Mouse (Mus musculus) urinary bladder, postnatal 14 days (tissue): Measurements from ENCODE around the gene Htr2c.

Experiments used
- DNase-seq: peaks from one replicate; pipeline ENCODE4 v3.0.0; 2021; ENCODE audit warnings: low spot score

The Htr2c gene

DNA sequence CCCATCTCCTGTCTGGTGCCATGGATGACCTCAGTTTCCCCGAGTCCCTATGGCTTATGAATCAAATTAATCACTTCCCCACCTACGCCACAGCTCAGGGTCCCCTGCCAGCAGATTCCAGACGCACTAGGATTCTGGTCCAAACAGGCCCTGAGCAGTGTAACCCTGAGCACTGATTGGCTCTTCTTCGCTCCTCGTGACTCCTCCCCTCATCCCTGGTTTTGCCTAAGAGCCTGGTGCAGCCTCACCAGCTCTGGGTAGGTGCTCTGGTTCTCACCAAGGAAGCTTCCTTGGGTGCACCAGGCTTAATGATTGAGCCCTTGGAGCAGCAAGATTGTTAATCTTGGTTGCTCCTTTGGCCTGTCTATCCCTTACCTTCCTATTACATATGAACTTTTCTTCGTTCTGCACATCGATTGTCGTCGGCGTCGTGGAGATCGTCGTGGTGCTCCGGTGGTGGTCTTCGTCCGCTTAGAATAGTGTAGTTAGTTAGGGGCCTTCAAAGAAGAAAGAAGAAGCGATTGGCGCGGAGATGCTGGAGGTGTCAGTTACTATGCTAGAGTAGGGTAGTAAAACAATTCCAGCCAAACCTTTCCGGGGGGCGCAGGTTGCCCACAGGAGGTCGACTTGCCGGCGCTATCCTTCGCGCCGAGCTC lies at the start of gene Htr2c:
Htr2c (plus strand) TSS at position 256 of the 656 bp plus-strand sequence.
- DNase-seq = no peak

DNA sequence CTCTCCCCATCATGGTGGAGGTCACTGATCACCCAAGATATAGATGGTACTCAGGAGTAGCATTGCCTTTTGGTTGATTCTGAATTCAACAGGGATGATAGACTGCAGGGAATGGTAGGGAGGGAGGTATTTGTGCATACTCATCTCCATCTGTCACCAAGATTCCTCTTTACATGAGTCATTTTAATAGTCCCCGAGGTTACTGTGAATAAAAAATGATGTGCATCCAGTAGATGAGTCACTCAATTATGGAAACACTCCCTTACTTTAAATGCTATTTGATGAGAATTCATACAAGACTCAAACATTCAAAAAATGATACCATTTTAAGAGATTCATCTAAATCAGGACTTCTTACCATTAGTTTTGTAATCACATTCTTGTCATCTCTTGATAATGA lies 34.1 kb upstream of the Htr2c start:
- DNase-seq = no peak

DNA sequence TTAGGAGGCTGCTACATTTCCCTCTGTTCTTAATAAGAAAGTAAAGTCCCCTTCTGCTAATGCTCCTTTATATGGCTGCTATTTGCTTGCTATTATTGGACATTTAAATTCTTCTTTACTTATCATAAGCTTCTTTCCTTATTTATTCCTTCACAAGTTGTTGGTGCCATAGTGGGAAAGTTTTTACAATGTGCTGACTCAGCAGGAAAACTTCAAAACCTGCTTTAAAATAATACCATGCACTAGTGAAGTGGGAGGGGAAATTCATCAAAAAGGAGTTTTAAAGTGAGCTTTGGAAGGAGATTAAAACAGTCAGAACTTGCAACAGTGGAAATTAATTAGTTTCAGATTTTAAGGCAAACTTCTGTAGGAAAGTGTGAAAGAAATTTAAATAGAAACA lies 26.0 kb upstream of the Htr2c start:
- no peak for DNase-seq

DNA sequence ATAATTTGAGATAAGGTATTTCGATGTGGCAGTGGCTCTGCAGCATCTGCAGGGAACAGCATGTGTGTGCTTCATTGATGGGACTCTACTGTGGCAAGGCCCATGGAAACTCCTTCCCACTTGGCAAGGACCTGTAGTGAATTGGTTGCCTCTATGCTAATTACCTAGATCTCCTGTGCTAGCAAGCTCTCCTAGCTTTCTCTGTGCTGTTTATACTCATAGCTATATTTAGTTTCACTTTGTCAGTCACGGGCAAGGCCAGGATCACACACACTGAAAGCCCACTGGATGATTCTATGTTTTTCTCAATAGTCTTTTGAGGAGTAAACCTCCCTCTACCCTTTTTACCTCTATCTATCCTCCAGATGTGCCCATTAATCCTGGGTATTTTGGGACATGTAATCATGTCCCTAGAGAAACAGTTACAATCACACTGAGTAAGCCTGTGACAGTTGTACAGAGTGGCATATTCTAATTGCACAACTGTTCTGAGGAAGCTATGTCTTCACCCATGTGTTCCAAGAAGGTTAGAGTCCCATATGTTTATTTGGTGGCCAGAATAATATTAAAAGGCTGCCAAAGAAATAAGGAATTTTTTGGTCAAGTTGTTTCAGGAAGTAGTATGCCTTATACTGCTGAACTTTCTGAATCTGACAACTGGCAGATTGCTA lies 16.0 kb upstream of the Htr2c start:
- no peak for DNase-seq

DNA sequence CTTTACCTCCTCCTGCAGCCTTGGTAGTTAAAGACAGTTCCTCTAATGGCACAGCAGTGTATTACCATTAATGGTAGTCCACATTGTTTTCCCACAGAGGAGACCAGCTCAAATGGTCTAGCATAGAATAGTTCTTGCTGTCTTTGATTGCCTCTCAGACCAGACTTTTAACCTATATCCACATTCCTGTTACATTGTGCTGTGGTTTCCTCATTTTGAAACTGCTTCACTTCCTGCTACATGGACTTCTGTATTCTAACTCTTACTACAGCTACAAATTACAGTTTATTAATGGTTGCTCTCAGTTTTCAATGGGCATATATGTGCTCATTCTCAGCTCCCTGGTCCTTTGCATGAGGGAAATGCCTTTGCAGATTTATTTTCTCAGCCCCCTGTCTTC lies 15.3 kb upstream of the Htr2c start:
- no peak for DNase-seq

DNA sequence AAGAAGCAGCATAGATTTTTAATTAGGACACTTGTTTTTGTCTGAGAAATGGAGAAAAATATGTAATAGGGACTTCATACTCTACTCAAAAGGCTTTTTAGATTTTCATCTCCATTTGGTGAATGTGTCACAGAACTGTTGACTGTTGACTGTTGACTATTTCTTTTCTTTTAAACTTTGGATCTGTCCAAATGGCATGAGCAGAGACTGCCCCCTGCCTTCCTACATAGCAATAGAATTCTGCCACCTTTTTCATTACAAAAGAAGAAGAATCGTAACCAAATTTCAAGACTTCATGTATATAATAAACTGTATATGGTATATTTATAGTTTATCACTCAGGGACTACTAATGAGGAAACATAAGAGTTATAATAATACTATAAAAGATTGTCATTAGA lies 3.7 kb upstream of the Htr2c start:
- DNase-seq = no peak

DNA sequence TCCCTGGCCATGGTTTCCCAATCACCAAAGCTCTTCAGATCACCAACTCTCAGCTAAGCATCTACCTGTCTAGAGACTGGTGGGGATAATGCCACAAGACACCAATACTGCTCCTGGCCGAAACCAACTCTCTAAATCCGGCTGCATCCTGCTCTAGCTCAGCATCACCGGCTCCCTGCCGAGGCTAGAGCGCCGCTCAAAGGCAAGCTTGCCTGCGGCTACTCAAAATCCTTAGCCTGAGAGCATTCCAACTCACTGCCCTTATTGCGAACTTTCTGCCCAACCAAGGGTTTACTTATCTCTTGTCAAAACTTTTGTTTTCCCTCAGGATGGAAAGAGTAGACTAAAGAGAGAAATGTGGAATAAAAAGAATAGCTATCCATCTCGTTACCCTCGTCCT lies 2.4 kb upstream of the Htr2c start:
- no peak for DNase-seq

DNA sequence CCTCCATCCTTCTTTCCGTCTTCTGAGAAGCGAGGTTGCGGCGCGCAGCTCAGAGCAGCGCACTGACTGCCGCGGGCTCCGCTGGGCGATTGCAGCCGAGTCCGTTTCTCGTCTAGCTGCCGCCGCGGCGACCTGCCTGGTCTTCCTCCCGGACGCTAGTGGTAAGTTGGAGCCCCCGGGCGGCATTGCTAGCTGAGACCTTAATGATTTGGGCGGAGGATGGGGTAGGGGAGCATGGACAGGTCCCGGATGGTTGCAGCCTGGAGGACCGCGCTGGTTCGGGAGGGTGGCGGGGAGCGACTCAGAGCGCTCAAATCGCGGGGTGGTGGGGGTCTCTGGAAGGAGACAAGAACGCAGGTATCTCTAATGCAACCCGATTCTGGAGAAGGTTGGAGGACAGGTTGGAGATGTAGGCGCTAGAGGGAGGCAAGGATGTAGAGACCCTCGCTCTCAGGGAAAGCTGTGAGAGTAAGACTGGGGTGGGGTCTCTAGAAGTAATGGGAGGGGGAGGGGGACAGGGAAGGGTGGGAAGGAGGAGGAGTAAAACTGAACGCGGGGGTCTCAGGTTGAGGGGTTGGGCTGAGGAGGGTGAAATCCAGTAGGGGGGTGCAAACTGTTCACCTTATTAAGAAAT lies 718 bp downstream of the Htr2c start:
- DNase-seq = no peak

DNA sequence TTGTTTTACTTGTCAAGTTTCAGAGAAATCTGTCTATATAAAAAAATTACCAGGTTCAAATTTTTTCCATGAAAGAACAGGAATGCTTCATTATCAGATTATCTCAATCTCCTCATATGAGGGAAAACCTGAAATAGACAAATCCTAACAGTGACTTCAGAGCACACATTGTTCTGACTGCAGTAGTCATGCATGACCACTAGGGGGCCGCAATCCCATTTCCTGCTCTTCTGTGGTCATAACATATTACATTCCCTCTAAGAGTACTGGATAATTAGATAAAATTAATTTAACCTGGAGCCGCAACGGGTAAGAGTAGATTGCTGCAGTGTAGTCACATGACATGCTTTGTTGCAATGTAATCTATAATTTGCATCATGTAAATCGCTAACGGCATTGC lies 17.6 kb downstream of the Htr2c start:
- DNase-seq = no peak

DNA sequence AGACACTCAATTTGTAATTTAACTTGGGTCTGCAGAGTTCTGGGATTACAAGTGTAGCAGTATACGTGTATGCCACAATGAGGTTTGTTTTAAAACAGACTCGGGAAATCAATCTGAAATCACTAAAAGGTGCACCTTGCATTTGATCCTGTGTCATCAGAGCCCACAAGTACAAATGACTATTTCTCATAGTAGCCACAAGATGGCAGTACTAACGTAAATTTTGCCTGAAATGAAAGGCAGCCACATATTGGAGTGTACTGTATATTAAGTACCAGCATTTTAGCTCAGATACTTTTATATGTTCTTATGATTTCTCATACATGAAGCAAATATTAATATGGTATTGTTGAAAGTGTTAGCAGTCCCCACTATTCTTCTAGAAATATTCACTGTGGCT lies 93.4 kb downstream of the Htr2c start:
- no peak for DNase-seq

DNA sequence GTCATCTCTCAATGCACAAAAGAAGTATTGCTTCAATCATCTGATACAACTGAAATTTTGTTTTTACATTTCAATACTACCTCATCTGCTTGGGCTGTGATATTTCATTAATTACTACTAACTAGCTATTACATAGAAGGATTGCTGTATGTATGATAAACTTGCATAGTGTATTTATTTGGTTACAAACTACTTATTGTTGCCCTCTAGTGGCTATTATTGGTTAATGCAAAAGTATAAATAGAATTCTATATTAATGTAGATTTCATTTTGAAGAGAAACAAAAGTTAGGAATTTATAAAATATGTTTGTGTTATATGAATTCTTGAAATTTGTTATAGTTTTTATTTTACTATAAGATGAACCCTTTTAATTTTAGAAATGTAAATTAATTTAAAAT lies 109.3 kb downstream of the Htr2c start:
- no peak for DNase-seq

DNA sequence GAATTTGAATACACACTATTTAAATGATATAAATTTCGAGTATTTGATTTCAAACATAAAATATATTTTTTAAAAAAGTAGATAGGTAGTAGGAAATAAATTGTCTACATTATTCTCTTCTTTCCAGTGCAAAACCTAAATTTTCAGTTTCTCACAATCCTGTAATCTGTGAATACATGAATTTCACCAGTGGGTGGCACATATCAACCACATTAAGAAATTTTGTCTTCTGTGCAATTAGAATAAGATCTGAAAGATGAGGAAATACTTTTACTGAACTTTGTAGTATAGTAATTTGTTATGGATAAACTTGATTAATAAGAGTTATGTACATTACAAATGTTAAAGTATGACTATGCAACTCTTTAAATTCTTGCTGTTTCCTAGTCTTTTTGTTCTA lies 156.8 kb downstream of the Htr2c start:
- no peak for DNase-seq

DNA sequence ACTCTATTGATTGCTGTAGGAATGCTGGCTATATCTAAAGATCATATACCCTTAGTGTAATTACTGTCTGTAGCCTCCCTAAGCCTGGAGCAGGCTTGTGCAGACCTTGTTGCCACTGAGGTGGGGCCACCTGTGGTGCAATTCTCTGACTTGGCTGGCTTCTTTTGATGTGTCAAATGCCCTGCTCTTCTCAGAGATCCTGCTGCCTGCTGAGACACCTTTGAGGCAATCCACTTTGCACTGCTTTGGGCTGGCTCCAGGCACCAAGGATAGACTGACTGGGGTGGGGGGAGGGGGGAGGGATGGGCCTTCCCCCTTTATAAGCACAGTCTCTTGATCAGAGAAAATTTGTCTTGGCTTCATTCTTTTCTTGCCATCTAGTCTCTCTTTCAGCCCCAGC lies 252.9 kb downstream of the Htr2c start:
- DNase-seq = no peak

DNA sequence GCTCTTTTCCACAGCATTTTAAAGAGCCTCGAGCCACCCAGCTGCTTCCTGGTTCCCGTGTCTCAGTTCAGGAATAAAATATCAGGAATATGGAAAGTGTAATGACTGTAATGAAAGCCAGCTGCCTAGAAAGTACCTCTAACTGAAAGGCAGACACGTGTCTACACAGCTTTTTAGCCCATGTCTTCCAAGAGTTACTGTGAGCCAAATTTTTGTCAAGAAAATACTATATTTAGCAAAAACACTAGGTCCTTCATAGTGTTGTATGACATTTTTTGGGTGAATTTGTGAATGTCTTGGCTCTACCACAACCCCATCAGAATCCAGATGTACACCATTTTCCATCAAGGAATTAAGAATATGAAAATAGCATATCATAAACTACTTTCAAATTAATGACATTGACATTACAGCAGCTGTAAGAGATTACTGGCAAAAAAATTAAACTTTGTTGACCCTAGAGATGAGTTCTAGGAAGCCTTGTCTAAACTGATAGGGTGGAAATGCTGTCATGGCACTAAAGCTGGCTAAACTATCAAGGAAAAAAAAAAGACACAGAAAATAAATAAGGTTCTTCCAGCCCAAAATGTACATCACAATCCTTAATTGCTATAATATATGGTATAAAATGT lies 255.2 kb downstream of the Htr2c start:
- no peak for DNase-seq

DNA sequence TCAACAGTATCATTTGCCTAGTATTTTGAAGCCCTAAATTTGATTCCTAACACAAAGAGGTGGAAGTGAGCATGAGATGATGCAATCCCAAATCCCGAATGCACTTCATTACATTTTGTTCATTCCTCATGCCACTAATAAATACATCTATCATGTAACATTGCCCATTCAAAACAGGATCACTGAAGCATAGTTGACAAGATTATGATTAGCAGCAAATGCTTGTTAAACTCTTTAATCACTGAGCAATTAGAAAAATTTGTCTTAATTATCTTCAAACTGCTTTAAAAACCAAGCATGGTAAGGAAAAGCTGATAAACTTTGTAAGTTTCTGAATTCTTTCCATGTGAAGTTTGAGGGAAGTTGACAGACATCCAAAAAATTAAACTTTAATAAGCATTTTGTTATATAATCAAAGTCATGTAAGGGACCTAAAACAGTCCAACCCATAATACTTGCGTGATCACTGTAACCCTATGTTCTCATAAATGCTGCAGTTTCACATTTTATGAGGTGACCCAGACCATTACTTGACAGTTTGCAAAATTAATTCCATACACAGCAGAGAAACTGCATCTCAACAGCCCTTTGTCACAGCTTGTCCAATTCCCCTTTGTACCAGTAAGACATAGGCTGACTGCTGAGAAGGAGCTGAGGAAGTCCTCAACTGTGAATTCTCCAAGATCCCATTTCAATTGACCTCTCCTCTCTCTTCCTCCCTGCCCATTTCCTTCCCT lies 276.7 kb downstream of the Htr2c start:
- no peak for DNase-seq
